9 mouse cellular contexts compared by ENCODE assay signal in the genomic region with DNA sequence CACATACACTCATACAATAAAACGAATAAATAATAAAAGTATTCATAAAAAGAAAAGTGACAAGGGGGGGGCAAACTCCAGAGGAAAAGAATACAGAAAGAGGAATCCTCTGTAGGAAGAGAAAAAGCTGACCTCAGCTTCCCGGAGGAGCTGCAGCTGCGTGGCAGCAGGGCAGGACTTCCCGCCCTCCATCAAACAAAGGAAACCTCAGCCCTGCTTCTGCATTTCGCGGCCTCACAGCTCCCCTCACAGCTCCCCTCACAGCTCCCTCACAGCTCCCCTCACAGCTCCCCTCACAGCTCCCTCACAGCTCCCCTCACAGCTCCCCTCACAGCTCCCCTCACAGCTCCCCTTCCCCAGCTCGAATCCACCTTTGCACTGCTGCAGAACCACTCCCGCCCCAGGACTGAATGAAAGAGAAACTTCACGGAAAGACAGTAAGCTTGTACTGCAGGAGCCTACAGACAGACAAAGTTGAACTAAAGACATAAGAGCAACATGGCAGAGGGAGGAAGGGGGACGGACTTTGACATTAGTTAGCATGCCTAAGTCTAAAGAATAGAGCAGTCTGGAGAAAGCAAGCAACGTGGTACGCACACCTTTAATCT. TPM values are rescaled to one million over a fixed set of nuclear protein-coding genes. Genes with fewer than 3 reads are reported as not detected.
DNase-seq lines count a peak whose midpoint lies in the region; ATAC-seq and TF ChIP-seq lines count a peak whose summit lies in the region.
"Had no signal": no experiment of that assay in that cellular context is flagged by ENCODE, and none has a peak within 500 bp of the region (broad histone marks: within the 10 kb centered on the region; RNA-seq: fewer than 3 reads in every experiment).

No protein-coding gene starts in this region.

- H3K9me3 ChIP-seq in kidney, embryonic 14.5 days (ENCODE audit: control insufficient read depth, low read length), result no peaks in the 10 kb centered on the region
- no peaks in the 10 kb centered on the region for H3K9me3 ChIP-seq in kidney, postnatal 0 days (replicated peaks; ENCODE audit: low read length)

- TF ChIP-seq CTCF in kidney, postnatal 0 days (IDR thresholded peaks at IDR 0.05; ENCODE audit: low read depth), result no peak

- peak overlapping the region; percentile 32; the same call in 1 of the 2 replicates for H3K27ac ChIP-seq in kidney, embryonic 14.5 days (ENCODE audit: low read depth, low read length)
- H3K27ac ChIP-seq in kidney, postnatal 0 days, result peak overlapping the region; percentile 64

- H3K4me1 ChIP-seq in kidney, embryonic 14.5 days (ENCODE audit: control insufficient read depth, insufficient read depth, low read length), result peaks cover 10% of the 10 kb centered on the region
- H3K4me1 ChIP-seq in kidney, postnatal 0 days (replicated peaks; ENCODE audit: insufficient read depth, low read length), result 0 out of 2 replicates have a peak, but pooled peaks cover 4% of the 10 kb centered on the region

- H3K27me3 ChIP-seq in kidney, embryonic 14.5 days (ENCODE audit: control insufficient read depth, insufficient read depth, low read length), result no peaks in the 10 kb centered on the region
- no peaks in the 10 kb centered on the region for H3K27me3 ChIP-seq in kidney, postnatal 0 days (ENCODE audit: insufficient read depth, low read length)
- H3K27me3 ChIP-seq: Patski had no signal

- H3K4me3 ChIP-seq in kidney, embryonic 14.5 days (ENCODE audit: low read length), result no peak overlapping the region
- no peak overlapping the region for H3K4me3 ChIP-seq in kidney, postnatal 0 days (replicated peaks; ENCODE audit: low read depth, low read length)

- WGBS in kidney, embryonic 14.5 days, result 21% methylated on average over 12 of the region's 12 CpGs
- 23% methylated on average over 12 of the region's 12 CpGs for WGBS in kidney, postnatal 0 days

- peak overlapping the region; percentile 42 for H3K9ac ChIP-seq in kidney, embryonic 14.5 days (ENCODE audit: low read depth, low read length)
- H3K9ac ChIP-seq in kidney, postnatal 0 days (ENCODE audit: low read depth, low read length), result no peak overlapping the region

- no peaks in the 10 kb centered on the region for H3K36me3 ChIP-seq in kidney, embryonic 14.5 days (ENCODE audit: control insufficient read depth, insufficient read depth, low read length)
- no peaks in the 10 kb centered on the region for H3K36me3 ChIP-seq in kidney, postnatal 0 days (ENCODE audit: insufficient read depth, low read length)

- DNase-seq in kidney, adult 18-20 months, result no peak
- DNase-seq in Muller cell, postnatal 12 days (ENCODE audit: inconsistent ontology term), result peak; percentile 25
- DNase-seq in gastrocnemius, postnatal 25 days, result peak; percentile 27
- peak; percentile 64 for DNase-seq in kidney, postnatal 0 days (ENCODE audit: low spot score)
- DNase-seq in mesoderm, embryonic 11.5 days (ENCODE audit: low read depth, low spot score), result peak; percentile 75
- peak; percentile 70 to 72 for DNase-seq in thymus, postnatal 10 days (ENCODE audit: low spot score in 2 of 2)
- DNase-seq in layer of hippocampus, adult 8-10 months (ENCODE audit: low spot score in 2 of 2), result no peak

- H3K4me2 ChIP-seq in kidney, embryonic 14.5 days (replicated peaks; ENCODE audit: low read depth, low read length), result no peak overlapping the region; the same call in 1 of the 2 replicates
- H3K4me2 ChIP-seq in kidney, postnatal 0 days (ENCODE audit: low read length), result peak overlapping the region; percentile 40

- ATAC-seq in kidney, embryonic 14.5 days (ENCODE audit: low FRiP score, low TSS enrichment), result peak; percentile 70; the same call in 1 of the 2 replicates
- ATAC-seq in kidney, postnatal 0 days (replicated peaks; ENCODE audit: low FRiP score, low read depth), result no peak
- ATAC-seq: Patski had no signal

RNA-seq across cellular contexts. Expression of gene Npl, which starts 17.5 kb away (rescaled TPM):
- polyA plus RNA-seq in kidney, embryonic 14.5 days (2014; fragmentation: Nextera tagmentation; extraction: Ambion mirVana), result 17.8 and 21.3 TPM in 2 replicates
- 1 to 10 TPM in 1 of 2 experiments, under 1 TPM in 1; 0.90 to 2.1 TPM for total RNA-seq in gastrocnemius, postnatal 25 days (2021)
- 35.2 and 40.4 TPM in 2 replicates for polyA plus RNA-seq in kidney, postnatal 0 days (2015; fragmentation: Nextera tagmentation; extraction: Ambion mirVana)
- 1 to 10 TPM; 3.3 to 6.6 (median 5.1) TPM for total RNA-seq in layer of hippocampus, adult 8-10 months (2022)

RNA-seq across cellular contexts. Expression of gene Dhx9, which starts 44.9 kb away (rescaled TPM):
- 46.2 and 52.2 TPM in 2 replicates for polyA plus RNA-seq in kidney, embryonic 14.5 days (2014; fragmentation: Nextera tagmentation; extraction: Ambion mirVana)
- total RNA-seq in gastrocnemius, postnatal 25 days (2021), result 10 to 100 TPM; 26.0 to 26.8 TPM
- 26.0 and 26.4 TPM in 2 replicates for polyA plus RNA-seq in kidney, postnatal 0 days (2015; fragmentation: Nextera tagmentation; extraction: Ambion mirVana)
- total RNA-seq in layer of hippocampus, adult 8-10 months (2022), result 100 to 1,000 TPM; 106 to 112 (median 109) TPM

Comparison
In these comparisons a context has a peak if more than half of its experiments do, and no peak if none do; other contexts are left out.
1. DNase-seq: peak in Muller cell, postnatal 12 days (single experiment), gastrocnemius, postnatal 25 days (single experiment), kidney, postnatal 0 days (single experiment), mesoderm, embryonic 11.5 days (single experiment) and thymus, postnatal 10 days (2 of 2); none in kidney, adult 18-20 months (single experiment) and layer of hippocampus, adult 8-10 months (0 of 2).